Mouse (Mus musculus): ENCODE results near the gene Map4k5. TPM values are rescaled to one million over a fixed set of nuclear protein-coding genes. Genes with fewer than 3 reads are reported as not detected.

Gene Map4k5
- polyA plus RNA-seq, 1 experiment, result 5.6 TPM

DNA sequence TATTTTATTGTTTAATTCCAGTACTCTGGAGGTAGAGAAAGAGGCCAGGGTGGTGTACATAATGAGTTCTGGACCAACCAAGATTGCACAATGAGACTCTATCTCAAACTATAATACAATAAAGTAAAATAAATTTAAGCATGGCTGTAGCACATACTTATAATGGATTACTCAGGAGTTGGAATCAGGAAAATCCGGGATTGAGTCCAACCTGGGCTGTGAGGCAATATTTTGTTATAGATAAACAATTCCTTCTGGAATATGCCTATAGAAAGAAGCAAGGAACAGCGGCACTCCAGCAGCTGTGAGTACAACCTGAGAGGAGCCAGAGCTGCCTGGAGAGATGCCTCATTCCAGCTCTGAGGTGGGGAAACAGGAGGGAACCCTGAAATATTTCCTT lies 12.0 kb upstream of the Map4k5 start:
- Histone ChIP-seq H3K4me1 (ENCODE audit: control insufficient read depth, insufficient read depth, low read length) (peaks cover 7% of the 10 kb centered on the region), H3K27ac (ENCODE audit: control insufficient read depth, insufficient read depth, low read depth, low read length) (no peak overlapping the region), H3K36me3 (ENCODE audit: control insufficient read depth, insufficient read depth, low read length) (no peaks in the 10 kb centered on the region), H3K4me3 (ENCODE audit: control insufficient read depth, low read depth, low read length) (no peak overlapping the region), H3K27me3 (ENCODE audit: control insufficient read depth, insufficient read depth, low read length) (no peaks in the 10 kb centered on the region)
- TF ChIP-seq CTCF (IDR thresholded peaks at IDR 0.05; ENCODE audit: control insufficient read depth, insufficient read depth, insufficient replicate concordance, low read depth, low read length) (no peak), POLR2A (IDR thresholded peaks at IDR 0.05; ENCODE audit: control insufficient read depth, low read depth, low read length) (no peak)

DNA sequence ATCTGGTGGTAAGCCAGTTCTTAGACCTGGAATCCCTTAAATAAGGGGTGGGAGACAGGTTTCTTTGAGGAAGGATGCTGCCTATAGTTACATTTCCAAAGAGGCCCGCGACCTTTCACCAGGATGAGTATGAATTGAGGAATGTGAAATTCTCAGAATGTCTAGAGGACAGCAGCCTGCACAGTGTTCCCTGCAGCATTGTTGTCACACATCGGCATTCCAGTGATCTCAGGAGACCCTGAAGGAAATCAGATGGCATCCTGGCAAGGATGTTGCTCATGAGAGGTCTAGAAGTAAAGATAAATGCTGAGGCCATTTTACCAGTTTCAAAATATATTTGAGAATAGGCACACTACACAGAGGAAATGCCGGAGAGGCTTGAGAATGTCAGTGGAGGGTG lies 5.1 kb upstream of the Map4k5 start:
- no peak overlapping the region for H3K4me3 ChIP-seq (ENCODE audit: control insufficient read depth, low read depth, low read length)
- H3K27ac ChIP-seq (ENCODE audit: control insufficient read depth, insufficient read depth, low read depth, low read length), result no peak overlapping the region
- TF ChIP-seq POLR2A (IDR thresholded peaks at IDR 0.05; ENCODE audit: control insufficient read depth, low read depth, low read length) (no peak), CTCF (IDR thresholded peaks at IDR 0.05; ENCODE audit: control insufficient read depth, insufficient read depth, insufficient replicate concordance, low read depth, low read length) (no peak)
- no peaks in the 10 kb centered on the region for H3K36me3 ChIP-seq (ENCODE audit: control insufficient read depth, insufficient read depth, low read length)
- H3K4me1 ChIP-seq (ENCODE audit: control insufficient read depth, insufficient read depth, low read length), result peaks cover 2% of the 10 kb centered on the region
- H3K27me3 ChIP-seq (ENCODE audit: control insufficient read depth, insufficient read depth, low read length), result no peaks in the 10 kb centered on the region

DNA sequence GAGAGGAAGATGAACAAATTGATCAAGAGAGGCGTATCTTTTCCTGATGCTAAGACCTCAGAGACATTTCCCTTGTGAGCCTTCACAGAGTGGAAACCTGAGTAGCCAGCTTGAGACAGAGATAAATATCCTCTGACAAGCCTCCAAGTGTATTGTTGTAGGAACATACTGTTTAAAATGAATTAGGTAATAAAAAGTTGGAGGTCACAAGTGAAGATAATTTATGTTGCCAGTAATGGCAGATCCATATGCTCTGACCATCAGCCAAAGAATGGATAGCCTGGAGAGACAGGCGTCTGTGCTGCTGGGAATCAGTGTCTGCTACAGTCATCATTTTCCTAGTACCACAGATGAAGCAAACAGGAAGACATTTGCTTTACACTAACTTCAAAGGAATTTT lies 2.0 kb upstream of the Map4k5 start:
- no peak overlapping the region for H3K27ac ChIP-seq (ENCODE audit: control insufficient read depth, insufficient read depth, low read depth, low read length)
- H3K27me3 ChIP-seq (ENCODE audit: control insufficient read depth, insufficient read depth, low read length), result no peaks in the 10 kb centered on the region
- H3K36me3 ChIP-seq (ENCODE audit: control insufficient read depth, insufficient read depth, low read length), result no peaks in the 10 kb centered on the region
- no peak for TF ChIP-seq POLR2A (IDR thresholded peaks at IDR 0.05; ENCODE audit: control insufficient read depth, low read depth, low read length)
- no peak for TF ChIP-seq CTCF (IDR thresholded peaks at IDR 0.05; ENCODE audit: control insufficient read depth, insufficient read depth, insufficient replicate concordance, low read depth, low read length)
- no peak overlapping the region for H3K4me3 ChIP-seq (ENCODE audit: control insufficient read depth, low read depth, low read length)
- peaks cover 2% of the 10 kb centered on the region for H3K4me1 ChIP-seq (ENCODE audit: control insufficient read depth, insufficient read depth, low read length)

DNA sequence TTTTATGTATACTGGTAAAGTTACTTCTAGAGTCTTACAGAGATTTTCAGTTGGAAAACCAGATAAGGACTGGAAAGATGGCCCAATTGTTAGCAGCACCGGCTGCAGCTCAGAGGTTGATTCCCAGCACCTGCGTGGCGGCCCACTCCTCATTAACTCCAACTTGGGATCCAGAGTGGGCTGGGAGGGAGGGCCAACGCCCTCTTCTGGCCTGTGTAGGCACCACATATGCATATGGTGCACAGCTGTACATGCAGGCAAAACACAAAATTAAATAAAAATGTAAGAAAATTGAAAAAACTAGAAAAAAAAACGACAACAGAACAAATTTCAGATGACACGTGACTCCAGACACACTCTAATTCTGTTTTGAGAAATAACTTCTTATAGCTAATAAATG lies 927 bp upstream of the Map4k5 start:
- no peak overlapping the region for H3K27ac ChIP-seq (ENCODE audit: control insufficient read depth, insufficient read depth, low read depth, low read length)
- peaks cover 2% of the 10 kb centered on the region for H3K4me1 ChIP-seq (ENCODE audit: control insufficient read depth, insufficient read depth, low read length)
- H3K4me3 ChIP-seq (ENCODE audit: control insufficient read depth, low read depth, low read length), result no peak overlapping the region
- H3K36me3 ChIP-seq (ENCODE audit: control insufficient read depth, insufficient read depth, low read length), result no peaks in the 10 kb centered on the region
- peak; percentile 19; the same call in 1 of the 2 replicates for TF ChIP-seq CTCF (IDR thresholded peaks at IDR 0.05; ENCODE audit: control insufficient read depth, insufficient read depth, insufficient replicate concordance, low read depth, low read length)
- TF ChIP-seq POLR2A (IDR thresholded peaks at IDR 0.05; ENCODE audit: control insufficient read depth, low read depth, low read length), result no peak
- no peaks in the 10 kb centered on the region for H3K27me3 ChIP-seq (ENCODE audit: control insufficient read depth, insufficient read depth, low read length)

DNA sequence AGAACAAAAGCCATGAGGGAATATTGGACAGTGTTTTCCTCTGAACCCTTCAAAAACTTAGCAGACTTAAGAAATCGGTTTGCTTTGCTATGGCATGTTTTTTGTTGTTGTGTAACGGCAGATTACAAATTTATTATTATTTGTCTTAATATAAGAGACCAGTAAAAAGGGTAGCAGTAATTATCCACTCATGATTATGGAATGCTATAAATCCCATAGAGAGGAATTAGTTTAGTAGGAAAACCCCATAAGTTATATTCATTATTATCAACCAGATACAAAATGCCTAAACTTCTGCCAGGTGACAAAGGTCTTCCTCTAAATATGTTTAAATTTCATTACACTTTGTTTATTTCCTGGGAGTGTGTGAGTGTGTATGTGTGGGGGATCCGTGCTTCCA lies 1.3 kb downstream of the Map4k5 start:
- no peaks in the 10 kb centered on the region for H3K36me3 ChIP-seq (ENCODE audit: control insufficient read depth, insufficient read depth, low read length)
- H3K27ac ChIP-seq (ENCODE audit: control insufficient read depth, insufficient read depth, low read depth, low read length), result peak overlapping the region; percentile 84
- TF ChIP-seq POLR2A (IDR thresholded peaks at IDR 0.05; ENCODE audit: control insufficient read depth, low read depth, low read length) (no peak), CTCF (IDR thresholded peaks at IDR 0.05; ENCODE audit: control insufficient read depth, insufficient read depth, insufficient replicate concordance, low read depth, low read length) (no peak)
- H3K4me3 ChIP-seq (ENCODE audit: control insufficient read depth, low read depth, low read length), result peak overlapping the region; percentile 95
- H3K4me1 ChIP-seq (ENCODE audit: control insufficient read depth, insufficient read depth, low read length), result peaks cover 2% of the 10 kb centered on the region
- no peaks in the 10 kb centered on the region for H3K27me3 ChIP-seq (ENCODE audit: control insufficient read depth, insufficient read depth, low read length)

DNA sequence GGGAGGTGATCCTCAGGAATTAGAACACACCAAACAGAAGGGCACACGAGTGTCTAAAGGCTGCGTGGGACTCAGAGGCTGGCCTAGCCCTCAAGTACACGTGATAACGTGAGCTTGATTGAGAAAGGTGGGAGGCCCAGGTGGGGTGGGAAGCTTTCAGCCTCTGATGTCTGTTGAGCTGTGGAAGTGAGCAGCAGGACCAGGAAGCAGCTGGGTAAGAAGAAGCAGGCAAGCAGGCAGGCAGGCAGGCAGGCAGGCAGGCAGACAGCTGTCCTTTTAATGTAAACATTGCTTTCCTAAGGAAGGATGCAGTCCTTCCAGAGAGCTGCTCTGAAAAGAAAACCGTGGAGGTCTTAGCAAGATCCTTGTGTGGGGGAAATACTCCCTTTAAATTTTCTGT lies 2.5 kb downstream of the Map4k5 start:
- no peak for TF ChIP-seq POLR2A (IDR thresholded peaks at IDR 0.05; ENCODE audit: control insufficient read depth, low read depth, low read length)
- no peak for TF ChIP-seq CTCF (IDR thresholded peaks at IDR 0.05; ENCODE audit: control insufficient read depth, insufficient read depth, insufficient replicate concordance, low read depth, low read length)
- no peak overlapping the region for H3K4me3 ChIP-seq (ENCODE audit: control insufficient read depth, low read depth, low read length)
- H3K27me3 ChIP-seq (ENCODE audit: control insufficient read depth, insufficient read depth, low read length), result no peaks in the 10 kb centered on the region
- H3K4me1 ChIP-seq (ENCODE audit: control insufficient read depth, insufficient read depth, low read length), result peaks cover 2% of the 10 kb centered on the region
- H3K36me3 ChIP-seq (ENCODE audit: control insufficient read depth, insufficient read depth, low read length), result no peaks in the 10 kb centered on the region
- no peak overlapping the region for H3K27ac ChIP-seq (ENCODE audit: control insufficient read depth, insufficient read depth, low read depth, low read length)

DNA sequence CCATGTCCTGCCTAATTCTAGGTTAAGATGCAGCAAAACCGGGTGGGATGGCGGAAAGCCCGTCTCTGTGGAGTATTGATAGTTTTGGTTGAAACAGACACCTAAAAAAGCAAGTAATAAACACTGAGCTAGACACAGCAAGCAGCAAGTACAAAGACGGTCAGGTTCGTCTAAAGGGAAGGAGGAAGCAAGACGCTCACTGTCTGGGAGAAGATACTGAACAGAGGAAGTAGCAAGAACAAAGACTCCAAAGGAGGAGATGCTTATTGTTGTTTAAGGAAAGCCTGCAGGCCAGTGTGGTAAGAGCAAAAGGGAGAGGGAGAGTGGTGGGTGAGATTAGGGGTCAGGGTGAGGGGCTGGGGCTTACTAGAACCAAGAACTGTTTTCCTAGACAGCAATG lies 2.9 kb downstream of the Map4k5 start:
- Histone ChIP-seq H3K4me3 (ENCODE audit: control insufficient read depth, low read depth, low read length) (no peak overlapping the region), H3K27me3 (ENCODE audit: control insufficient read depth, insufficient read depth, low read length) (no peaks in the 10 kb centered on the region), H3K27ac (ENCODE audit: control insufficient read depth, insufficient read depth, low read depth, low read length) (no peak overlapping the region), H3K36me3 (ENCODE audit: control insufficient read depth, insufficient read depth, low read length) (no peaks in the 10 kb centered on the region), H3K4me1 (ENCODE audit: control insufficient read depth, insufficient read depth, low read length) (peaks cover 2% of the 10 kb centered on the region)
- no peak for TF ChIP-seq CTCF (IDR thresholded peaks at IDR 0.05; ENCODE audit: control insufficient read depth, insufficient read depth, insufficient replicate concordance, low read depth, low read length)
- TF ChIP-seq POLR2A (IDR thresholded peaks at IDR 0.05; ENCODE audit: control insufficient read depth, low read depth, low read length), result no peak

DNA sequence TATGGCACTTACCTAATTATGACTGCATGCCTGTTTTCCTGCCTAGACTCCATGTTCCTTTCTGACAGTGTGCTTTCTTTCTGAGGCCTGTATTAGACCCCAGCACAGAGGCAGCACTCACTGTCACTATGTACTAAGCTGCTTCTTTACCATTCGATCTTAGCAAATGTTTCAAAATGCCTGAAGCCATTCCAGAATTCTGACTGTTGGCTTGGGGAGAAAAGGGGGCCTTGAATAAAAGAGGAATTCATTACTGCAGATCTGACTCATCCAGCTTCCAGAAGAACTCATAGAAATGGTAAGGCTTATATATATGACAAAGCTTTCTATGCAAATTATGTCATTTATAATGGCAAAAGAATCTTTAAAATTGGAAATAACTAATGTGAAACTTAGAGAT lies 4.7 kb downstream of the Map4k5 start:
- Histone ChIP-seq H3K27ac (ENCODE audit: control insufficient read depth, insufficient read depth, low read depth, low read length) (no peak overlapping the region), H3K36me3 (ENCODE audit: control insufficient read depth, insufficient read depth, low read length) (no peaks in the 10 kb centered on the region), H3K27me3 (ENCODE audit: control insufficient read depth, insufficient read depth, low read length) (no peaks in the 10 kb centered on the region), H3K4me1 (ENCODE audit: control insufficient read depth, insufficient read depth, low read length) (no peaks in the 10 kb centered on the region), H3K4me3 (ENCODE audit: control insufficient read depth, low read depth, low read length) (no peak overlapping the region)
- TF ChIP-seq CTCF (IDR thresholded peaks at IDR 0.05; ENCODE audit: control insufficient read depth, insufficient read depth, insufficient replicate concordance, low read depth, low read length), result no peak
- no peak for TF ChIP-seq POLR2A (IDR thresholded peaks at IDR 0.05; ENCODE audit: control insufficient read depth, low read depth, low read length)
